Comparison of ENCODE assay signal across 8 mouse cellular contexts in the genomic region with DNA sequence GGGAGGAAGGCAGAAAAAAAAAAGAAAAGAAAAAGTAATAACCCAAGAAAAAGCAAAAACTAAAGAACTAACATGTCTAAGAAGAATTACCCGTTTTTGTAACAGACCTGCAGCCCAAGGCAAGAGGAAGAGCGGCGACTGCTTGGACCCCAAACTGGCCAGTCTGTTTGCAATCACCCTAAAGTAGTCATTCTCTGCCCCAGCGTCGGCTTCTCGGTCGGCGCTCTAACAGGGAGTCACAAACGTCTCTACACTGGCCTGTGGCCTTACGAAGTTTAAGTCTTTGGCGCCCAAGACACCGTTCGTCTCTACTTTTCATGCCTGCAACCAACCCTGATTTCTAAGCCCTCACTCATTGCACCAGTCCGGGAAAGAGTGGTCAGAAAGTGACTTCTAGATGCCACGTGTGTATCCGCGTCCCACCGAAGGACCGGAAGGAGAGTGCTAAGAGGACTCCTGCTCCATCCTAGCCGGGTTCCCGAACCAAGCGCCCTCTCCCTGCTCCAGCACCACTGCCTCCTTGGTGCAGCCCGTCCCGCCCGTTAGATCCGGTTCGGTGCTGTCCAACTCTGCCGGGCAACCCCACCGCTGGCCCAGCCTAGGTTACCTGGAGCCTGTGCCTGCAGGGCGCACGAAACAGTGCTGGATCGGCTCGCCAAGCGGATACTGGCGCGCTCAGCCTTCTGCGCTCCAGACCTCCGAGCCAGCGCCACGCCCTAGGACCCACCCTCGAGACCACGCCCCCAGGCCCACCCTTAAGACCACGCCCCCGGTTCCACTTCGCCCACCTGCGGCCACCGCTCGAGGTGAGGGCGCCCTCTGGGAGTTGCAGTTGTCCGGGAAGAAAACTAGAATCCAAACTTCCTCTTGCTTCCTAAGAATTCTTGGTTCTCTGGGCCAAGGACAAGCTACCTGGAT. TPM values are rescaled to one million over a fixed set of nuclear protein-coding genes. Genes with fewer than 3 reads are reported as not detected.
A peak's percentile ranks its signal among the peaks of the same experiment; 100 is the strongest.
DNase-seq lines count a peak whose midpoint lies in the region; ATAC-seq lines count a peak whose summit lies in the region.

No protein-coding gene starts in this region.

- H3K36me3 ChIP-seq in embryonic facial prominence, embryonic 13.5 days = no peaks in the 10 kb centered on the region
- no peaks in the 10 kb centered on the region for H3K36me3 ChIP-seq in heart, embryonic 14.5 days (ENCODE audit: control insufficient read depth, insufficient read depth, low read length)
- no peaks in the 10 kb centered on the region for H3K36me3 ChIP-seq in kidney, embryonic 16.5 days (ENCODE audit: insufficient read depth, low read length)

- H3K4me3 ChIP-seq in embryonic facial prominence, embryonic 13.5 days = peak overlapping the region; percentile 55
- H3K4me3 ChIP-seq in heart, embryonic 14.5 days (ENCODE audit: control insufficient read depth in 1 of 2, insufficient read depth in 1 of 2, low read depth in 1 of 2, low read length in 2 of 2) = peak overlapping the region; percentile 67 to 81
- H3K4me3 ChIP-seq in kidney, embryonic 16.5 days (ENCODE audit: low read length) = peak overlapping the region; percentile 64

- DNase-seq in B cell, adult 2 months = peak; percentile 85 to 86
- peak; percentile 15 to 53 for DNase-seq in adrenal gland, postnatal 36 days
- DNase-seq in lung, postnatal 25 days (ENCODE audit: low spot score) = peak; percentile 71
- DNase-seq in ovary, postnatal 14 days (ENCODE audit: low spot score) = peak; percentile 62
- peak; percentile 88 for DNase-seq in urinary bladder, postnatal 14 days (ENCODE audit: low spot score)

- WGBS in embryonic facial prominence, embryonic 13.5 days = under 1% methylated on average over 50 of the region's 50 CpGs
- 2% methylated on average over 50 of the region's 50 CpGs for WGBS in heart, embryonic 14.5 days
- WGBS in kidney, embryonic 16.5 days = 3% methylated on average over 50 of the region's 50 CpGs

- no peaks in the 10 kb centered on the region for H3K9me3 ChIP-seq in embryonic facial prominence, embryonic 13.5 days
- no peaks in the 10 kb centered on the region for H3K9me3 ChIP-seq in heart, embryonic 14.5 days (ENCODE audit: control insufficient read depth, low read length)
- H3K9me3 ChIP-seq in kidney, embryonic 16.5 days (ENCODE audit: low read length) = no peaks in the 10 kb centered on the region

- peaks cover 12% of the 10 kb centered on the region for H3K4me1 ChIP-seq in embryonic facial prominence, embryonic 13.5 days
- H3K4me1 ChIP-seq in heart, embryonic 14.5 days (ENCODE audit: control insufficient read depth in 2 of 2, insufficient read depth in 2 of 2, low read length in 2 of 2) = peaks cover 3 to 14% of the 10 kb centered on the region in 2 experiments; a peak in 3 of 4 replicates
- no peaks in the 10 kb centered on the region for H3K4me1 ChIP-seq in kidney, embryonic 16.5 days (ENCODE audit: insufficient read depth, low read length)

- H3K27me3 ChIP-seq in embryonic facial prominence, embryonic 13.5 days = peaks cover 33% of the 10 kb centered on the region
- 0 out of 2 replicates have a peak, but pooled peaks cover 3% of the 10 kb centered on the region for H3K27me3 ChIP-seq in heart, embryonic 14.5 days (ENCODE audit: control insufficient read depth, insufficient read depth, low read length)
- no peaks in the 10 kb centered on the region for H3K27me3 ChIP-seq in kidney, embryonic 16.5 days (ENCODE audit: insufficient read depth, low read length)

- peak overlapping the region; percentile 90 for H3K4me2 ChIP-seq in embryonic facial prominence, embryonic 13.5 days
- peak overlapping the region; percentile 85 for H3K4me2 ChIP-seq in heart, embryonic 14.5 days (ENCODE audit: low read length)
- H3K4me2 ChIP-seq in kidney, embryonic 16.5 days (replicated peaks; ENCODE audit: low read depth, low read length) = peak overlapping the region; percentile 94

- H3K27ac ChIP-seq in embryonic facial prominence, embryonic 13.5 days = no peak overlapping the region
- no peak overlapping the region for H3K27ac ChIP-seq in heart, embryonic 14.5 days (replicated peaks in 1 of 2; ENCODE audit: control insufficient read depth in 1 of 2, insufficient read depth in 1 of 2, low read depth in 2 of 2, low read length in 2 of 2)
- no peak overlapping the region for H3K27ac ChIP-seq in kidney, embryonic 16.5 days (ENCODE audit: low read length)

- ATAC-seq in embryonic facial prominence, embryonic 13.5 days (ENCODE audit: insufficient number of reproducible peaks, insufficient read depth, low FRiP score, low TSS enrichment, low read depth) = peak; percentile 88
- peak; percentile 89 for ATAC-seq in heart, embryonic 14.5 days (ENCODE audit: insufficient number of reproducible peaks, insufficient read depth, low FRiP score, low read depth)
- peak; percentile 96 for ATAC-seq in kidney, embryonic 16.5 days (ENCODE audit: low FRiP score, low TSS enrichment)

- H3K9ac ChIP-seq in embryonic facial prominence, embryonic 13.5 days = peak overlapping the region; percentile 67
- peak overlapping the region; percentile 75 for H3K9ac ChIP-seq in heart, embryonic 14.5 days (ENCODE audit: low read length)
- peak overlapping the region; percentile 71 for H3K9ac ChIP-seq in kidney, embryonic 16.5 days (replicated peaks; ENCODE audit: low read length)

RNA-seq across cellular contexts. Expression of a gene that starts 16.4 kb away (rescaled TPM):
- 1 to 10 TPM; 1.5 to 2.5 TPM for total RNA-seq in adrenal gland, postnatal 36 days (2021)
- 3.8 and 3.9 TPM in 2 replicates for polyA plus RNA-seq in embryonic facial prominence, embryonic 13.5 days (2015; fragmentation: Nextera tagmentation; extraction: Ambion mirVana)
- 8.0 and 9.9 TPM in 2 replicates for polyA plus RNA-seq in heart, embryonic 14.5 days (2014; fragmentation: Nextera tagmentation; extraction: Ambion mirVana)
- 42.4 and 42.5 TPM in 2 replicates for polyA plus RNA-seq in kidney, embryonic 16.5 days (2015; fragmentation: Nextera tagmentation; extraction: Ambion mirVana)

RNA-seq across cellular contexts. Expression of a gene that starts 37.6 kb away (rescaled TPM):
- total RNA-seq in adrenal gland, postnatal 36 days (2021) = 100 to 1,000 TPM in 1 of 2 experiments, 10 to 100 TPM in 1; 84.2 to 343 TPM
- polyA plus RNA-seq in embryonic facial prominence, embryonic 13.5 days (2015; fragmentation: Nextera tagmentation; extraction: Ambion mirVana) = 87.2 and 88.0 TPM in 2 replicates
- 74.3 and 79.0 TPM in 2 replicates for polyA plus RNA-seq in heart, embryonic 14.5 days (2014; fragmentation: Nextera tagmentation; extraction: Ambion mirVana)
- 78.6 and 79.5 TPM in 2 replicates for polyA plus RNA-seq in kidney, embryonic 16.5 days (2015; fragmentation: Nextera tagmentation; extraction: Ambion mirVana)

Comparison
In these comparisons a context has a peak if more than half of its experiments do, and no peak if none do; other contexts are left out.
1. DNase-seq: peak in every context shown above with its lines; median percentile 88 in urinary bladder, postnatal 14 days; 86 in B cell, adult 2 months; 71 in lung, postnatal 25 days; 62 in ovary, postnatal 14 days; 34 in adrenal gland, postnatal 36 days.